Mouse (Mus musculus) hindbrain, embryonic 13.5 days (tissue): Measurements from ENCODE around the gene Amot. TPM values are rescaled to one million over a fixed set of nuclear protein-coding genes. Genes with fewer than 3 reads are reported as not detected.

Experiments
- ATAC-seq: fragments of 200-750 bp; cut with Nextera tagmentation; 2 replicates; pipeline ENCODE4 v1.8.0; 2017; ENCODE audit warnings: moderate TSS enrichment; ENCODE audit not compliant: low FRiP score
- H3K27ac ChIP-seq: fragments of 300-500 bp; sonication (generic); 2 replicates; pipeline ENCODE4 v1.5.1; 2015; ENCODE audit warnings: inconsistent platforms, mild to moderate bottlenecking, moderate library complexity
- H3K27me3 ChIP-seq: fragments of 300-500 bp; sonication (generic); 2 replicates; pipeline ENCODE4 v1.6.1; 2015; ENCODE audit warnings: mild to moderate bottlenecking, inconsistent platforms
- H3K36me3 ChIP-seq: fragments of 300-500 bp; sonication (generic); 2 replicates; pipeline ENCODE4 v1.6.1; 2015; ENCODE audit warnings: mild to moderate bottlenecking, inconsistent platforms
- H3K4me1 ChIP-seq: fragments of 300-500 bp; sonication (generic); replicated peaks from 2 replicates; pipeline ENCODE4 v1.6.1; 2015; ENCODE audit warnings: inconsistent platforms
- H3K4me2 ChIP-seq: fragments of 300-500 bp; sonication (generic); 2 replicates; pipeline ENCODE4 v1.6.1; 2015; ENCODE audit warnings: inconsistent platforms, mild to moderate bottlenecking, moderate library complexity
- H3K4me3 ChIP-seq: fragments of 300-500 bp; sonication (generic); 2 replicates; pipeline ENCODE4 v1.5.1; 2015; ENCODE audit warnings: mild to moderate bottlenecking, inconsistent platforms
- H3K9ac ChIP-seq: fragments of 300-500 bp; sonication (generic); 2 replicates; pipeline ENCODE4 v1.6.1; 2015; ENCODE audit warnings: mild to moderate bottlenecking, inconsistent platforms
- H3K9me3 ChIP-seq: fragments of 300-500 bp; sonication (generic); 2 replicates; pipeline ENCODE4 v1.6.1; 2016; ENCODE audit warnings: inconsistent platforms
- WGBS: fragments of 180-500 bp; shearing (Covaris S2); methylation state at CpG from one replicate; pipeline ENCODE4 v1.1.7; 2015; 5-methylcytosine and 5-hydroxymethylcytosine counted together
- polyA plus RNA-seq: library from polyadenylated mRNA; unstranded; fragments of >200 nt; fragmentation: Nextera tagmentation; extraction: Ambion mirVana; gene quantifications from 2 replicates; pipeline ENCODE4 v1.2.1, GENCODE M21; 2015

Gene Amot
- polyA plus RNA-seq, 1 experiment from 2014 or later: 11.7 TPM

- H3K36me3 ChIP-seq: no peaks in the 10 kb centered on the region
- no peak for ATAC-seq
- H3K4me3 ChIP-seq: no peak overlapping the region
- no peaks in the 10 kb centered on the region for H3K4me1 ChIP-seq
- H3K27me3 ChIP-seq: no peaks in the 10 kb centered on the region
- no peak overlapping the region for H3K4me2 ChIP-seq
- H3K27ac ChIP-seq: no peak overlapping the region
- WGBS: 86% methylated on average over 6 of the region's 6 CpGs
- H3K9me3 ChIP-seq: no peaks in the 10 kb centered on the region
- no peak overlapping the region for H3K9ac ChIP-seq
Measured at GRCm38 (mm10) chrX:145468264-145468663, 36.7 kb downstream of the Amot start.

GRCm38 (mm10) chrX:145463524-145463923 is 41.5 kb downstream of the Amot start:
- no peaks in the 10 kb centered on the region for H3K36me3 ChIP-seq
- ATAC-seq: no peak
- no peaks in the 10 kb centered on the region for H3K27me3 ChIP-seq
- no peaks in the 10 kb centered on the region for H3K4me1 ChIP-seq
- H3K27ac ChIP-seq: no peak overlapping the region
- 85% methylated on average over 2 of the region's 2 CpGs for WGBS
- no peak overlapping the region for H3K4me2 ChIP-seq
- H3K9me3 ChIP-seq: no peaks in the 10 kb centered on the region
- H3K9ac ChIP-seq: no peak overlapping the region
- H3K4me3 ChIP-seq: no peak overlapping the region

DNA sequence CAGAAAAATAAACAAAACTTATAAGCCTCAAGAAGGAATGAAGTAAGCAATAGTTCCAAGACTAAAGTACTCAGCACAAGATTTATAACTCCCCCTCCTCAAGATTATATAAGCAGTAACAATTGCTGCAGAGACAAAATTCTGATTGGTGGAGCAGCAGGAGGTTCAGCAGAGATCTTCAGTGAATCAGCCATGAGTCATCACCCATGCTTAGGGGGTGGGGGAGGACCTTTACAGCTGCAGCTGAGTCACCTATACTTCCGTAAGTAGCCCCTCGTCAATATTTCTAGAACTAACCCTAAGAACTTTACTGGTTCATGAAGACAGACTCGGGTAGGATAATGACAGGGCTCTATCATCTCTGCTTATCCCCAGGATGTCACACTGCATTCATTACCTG is 43.6 kb downstream of the Amot start:
- Histone ChIP-seq H3K9ac (no peak overlapping the region), H3K4me3 (no peak overlapping the region), H3K36me3 (no peaks in the 10 kb centered on the region), H3K9me3 (no peaks in the 10 kb centered on the region), H3K27ac (no peak overlapping the region), H3K27me3 (no peaks in the 10 kb centered on the region), H3K4me2 (no peak overlapping the region), H3K4me1 (no peaks in the 10 kb centered on the region)
- ATAC-seq: no peak
- WGBS: 94% methylated on average over 3 of the region's 3 CpGs

DNA sequence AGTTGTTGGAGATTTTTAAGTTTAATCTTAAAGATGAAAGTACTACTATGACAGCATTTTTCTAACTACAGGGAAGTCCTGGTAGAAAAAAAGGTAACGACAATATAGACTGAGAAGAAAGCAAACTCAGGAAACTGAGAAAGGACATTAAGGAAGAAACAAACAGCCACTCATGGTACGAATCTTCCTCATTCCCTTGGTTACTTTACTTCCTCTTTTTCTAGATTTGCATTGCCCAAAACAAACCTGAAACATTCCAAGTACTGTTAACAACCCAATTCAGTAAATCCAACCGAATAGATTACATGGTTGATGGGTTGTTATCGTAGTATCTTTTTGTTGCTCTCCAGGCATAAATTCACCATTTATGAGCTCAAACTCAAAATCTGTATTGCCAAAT is 48.7 kb downstream of the Amot start:
- Histone ChIP-seq H3K27me3 (no peaks in the 10 kb centered on the region), H3K27ac (no peak overlapping the region), H3K36me3 (peaks cover 3% of the 10 kb centered on the region; the same call in 1 of the 2 replicates), H3K4me2 (no peak overlapping the region), H3K4me3 (no peak overlapping the region), H3K9ac (no peak overlapping the region), H3K9me3 (no peaks in the 10 kb centered on the region), H3K4me1 (no peaks in the 10 kb centered on the region)
- WGBS: 84% methylated on average over 4 of the region's 4 CpGs
- ATAC-seq: no peak

DNA sequence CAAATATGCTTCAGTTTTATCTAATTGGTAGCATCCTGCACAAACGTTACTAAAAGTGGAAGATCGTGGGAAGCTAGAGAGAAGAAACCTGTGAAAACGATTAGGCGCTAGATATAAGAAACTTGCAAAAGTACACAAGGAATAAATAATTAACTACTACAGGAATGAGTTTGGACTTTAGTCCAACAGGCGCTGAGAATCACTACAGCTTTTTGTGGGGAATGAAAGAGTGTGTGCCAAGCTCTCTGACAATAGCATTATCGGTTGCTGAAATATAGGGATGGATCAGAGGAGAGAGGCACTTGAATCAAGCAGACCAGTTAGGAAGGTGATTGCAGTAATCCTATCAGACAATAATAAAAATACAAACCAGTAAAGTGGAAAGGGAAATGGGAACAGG is 49.4 kb downstream of the Amot start:
- WGBS: 88% methylated on average over 6 of the region's 6 CpGs
- Histone ChIP-seq H3K4me3 (no peak overlapping the region), H3K9ac (no peak overlapping the region), H3K9me3 (no peaks in the 10 kb centered on the region), H3K27me3 (no peaks in the 10 kb centered on the region), H3K4me1 (no peaks in the 10 kb centered on the region), H3K4me2 (no peak overlapping the region), H3K27ac (no peak overlapping the region), H3K36me3 (peaks cover 6% of the 10 kb centered on the region)
- ATAC-seq: no peak

DNA sequence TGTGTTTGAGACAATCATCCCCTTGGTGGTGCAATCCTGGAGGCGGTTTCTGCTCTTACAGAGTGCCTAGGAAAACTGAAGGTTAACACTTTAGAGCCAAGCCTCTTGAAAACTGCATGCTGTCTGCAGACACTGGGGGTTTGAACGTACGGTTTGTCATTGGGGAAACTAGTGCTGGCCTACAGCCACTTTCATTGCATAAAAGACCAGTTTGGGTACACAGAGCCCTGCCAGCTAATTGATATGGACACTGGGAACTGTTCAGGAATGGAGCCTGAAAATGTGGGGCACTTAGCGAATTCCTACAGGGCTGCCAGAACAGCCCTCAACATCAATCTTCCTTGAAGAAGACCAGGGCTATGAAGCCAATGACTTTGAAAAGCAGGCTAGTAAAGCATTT is 50.2 kb downstream of the Amot start:
- no peak for ATAC-seq

DNA sequence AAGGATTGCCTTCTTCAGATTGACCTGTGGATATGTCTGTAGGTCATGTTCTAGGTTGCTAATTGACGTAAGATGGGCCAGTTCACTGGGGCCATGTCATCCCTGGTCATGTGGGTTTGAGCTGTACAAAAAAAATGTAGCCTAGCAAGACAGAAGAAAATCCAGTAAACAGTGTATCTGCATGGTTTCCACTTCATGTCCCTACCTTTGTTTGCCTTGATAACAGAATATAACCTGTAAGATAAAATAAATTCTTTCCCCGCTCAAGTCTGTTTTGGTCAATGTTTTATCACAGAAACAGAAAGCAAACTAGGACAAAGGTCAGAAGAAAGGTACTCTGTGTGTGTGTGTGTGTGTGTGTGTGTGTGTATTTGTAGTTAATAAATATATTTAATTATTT is 63.5 kb downstream of the Amot start:
- WGBS: 95% methylated on average over 2 of the region's 2 CpGs
- Histone ChIP-seq H3K9ac (no peak overlapping the region), H3K36me3 (no peaks in the 10 kb centered on the region), H3K9me3 (no peaks in the 10 kb centered on the region), H3K27ac (no peak overlapping the region), H3K4me3 (no peak overlapping the region), H3K27me3 (no peaks in the 10 kb centered on the region), H3K4me2 (no peak overlapping the region), H3K4me1 (no peaks in the 10 kb centered on the region)
- no peak for ATAC-seq

More for the DNA sequence above, 50.2 kb downstream of the Amot start:
- Histone ChIP-seq H3K4me1 (no peaks in the 10 kb centered on the region), H3K4me2 (no peak overlapping the region), H3K4me3 (no peak overlapping the region), H3K27ac (no peak overlapping the region), H3K9me3 (no peaks in the 10 kb centered on the region), H3K27me3 (no peaks in the 10 kb centered on the region), H3K9ac (no peak overlapping the region), H3K36me3 (peaks cover 12% of the 10 kb centered on the region)
- WGBS: 84% methylated on average over 4 of the region's 4 CpGs

GRCm38 (mm10) chrX:145433652-145434051 is 71.3 kb downstream of the Amot start:
- Histone ChIP-seq H3K9ac (no peak overlapping the region), H3K4me2 (no peak overlapping the region), H3K27me3 (no peaks in the 10 kb centered on the region), H3K4me3 (no peak overlapping the region), H3K36me3 (no peaks in the 10 kb centered on the region), H3K4me1 (no peaks in the 10 kb centered on the region), H3K27ac (no peak overlapping the region), H3K9me3 (no peaks in the 10 kb centered on the region)
- WGBS: 70% methylated on average over 4 of the region's 4 CpGs
- no peak for ATAC-seq

DNA sequence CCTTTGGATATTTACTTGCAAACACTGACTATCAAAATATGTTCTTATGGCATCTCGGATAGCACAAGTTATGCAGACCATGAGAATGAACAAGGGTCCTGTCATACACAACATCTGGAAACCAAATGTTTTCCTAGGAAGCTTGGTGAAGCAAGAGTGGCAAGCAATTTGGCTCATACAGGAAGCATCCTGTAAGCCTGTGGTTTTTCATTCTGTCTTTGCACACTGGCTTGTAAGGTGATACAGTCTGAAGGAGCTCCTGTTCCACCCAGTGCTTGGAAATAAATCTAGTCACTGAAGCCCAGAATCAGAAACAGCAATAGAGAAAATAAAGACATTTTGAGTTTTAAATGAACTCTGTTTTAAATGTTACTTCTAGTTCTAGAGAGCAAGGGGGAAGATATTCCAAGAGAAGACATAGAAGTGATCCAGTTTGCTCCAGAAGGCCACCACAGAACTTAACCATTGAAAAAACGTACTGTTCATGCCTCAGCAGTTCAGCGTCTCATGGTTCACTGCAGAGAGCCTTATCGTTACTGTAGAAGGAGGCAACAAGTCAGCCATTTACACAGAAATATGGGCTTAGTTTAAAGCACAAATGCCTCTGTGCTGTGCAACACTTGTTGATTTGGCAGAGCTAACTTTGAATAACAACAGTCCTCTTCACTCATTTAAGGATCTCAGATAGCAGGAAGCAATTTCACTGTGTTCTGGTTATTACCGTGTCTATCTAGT is 74.0 kb downstream of the Amot start:
- Histone ChIP-seq H3K4me1 (no peaks in the 10 kb centered on the region), H3K36me3 (no peaks in the 10 kb centered on the region), H3K9ac (no peak overlapping the region), H3K27ac (no peak overlapping the region), H3K9me3 (no peaks in the 10 kb centered on the region), H3K4me2 (no peak overlapping the region), H3K27me3 (no peaks in the 10 kb centered on the region), H3K4me3 (no peak overlapping the region)
- 81% methylated on average over 5 of the region's 5 CpGs for WGBS
- no peak for ATAC-seq

GRCm38 (mm10) chrX:145428811-145429210 is 76.2 kb downstream of the Amot start:
- Histone ChIP-seq H3K9ac (no peak overlapping the region), H3K4me3 (no peak overlapping the region), H3K4me1 (no peaks in the 10 kb centered on the region), H3K27me3 (no peaks in the 10 kb centered on the region), H3K9me3 (no peaks in the 10 kb centered on the region), H3K36me3 (no peaks in the 10 kb centered on the region), H3K4me2 (no peak overlapping the region), H3K27ac (no peak overlapping the region)
- no peak for ATAC-seq
- WGBS: 78% methylated on average over 1 of the region's 1 CpGs

DNA sequence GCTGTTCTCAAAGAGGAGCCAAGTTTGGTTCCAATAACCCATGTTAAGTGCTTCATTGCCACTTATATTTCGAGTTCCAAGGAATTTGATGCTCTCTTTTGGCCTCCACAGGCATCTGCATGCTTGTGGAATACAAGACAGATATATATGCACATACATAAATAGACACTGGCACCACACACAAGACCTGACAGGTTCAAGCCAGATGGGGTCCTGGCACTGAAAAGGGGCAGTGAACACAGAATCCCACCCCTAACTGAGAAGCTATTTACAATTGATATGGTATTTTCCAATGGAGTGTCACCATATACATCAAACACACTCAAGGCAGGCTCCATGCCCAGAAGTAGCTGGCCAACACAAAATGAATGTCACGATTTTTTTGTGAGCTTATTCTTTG is 81.0 kb downstream of the Amot start:
- H3K36me3 ChIP-seq: no peaks in the 10 kb centered on the region
- no peaks in the 10 kb centered on the region for H3K4me1 ChIP-seq
- 64% methylated on average over 2 of the region's 2 CpGs for WGBS
- ATAC-seq: no peak
- no peak overlapping the region for H3K27ac ChIP-seq
- no peak overlapping the region for H3K9ac ChIP-seq
- no peak overlapping the region for H3K4me3 ChIP-seq
- H3K27me3 ChIP-seq: no peaks in the 10 kb centered on the region
- no peaks in the 10 kb centered on the region for H3K9me3 ChIP-seq
- no peak overlapping the region for H3K4me2 ChIP-seq

GRCm38 (mm10) chrX:145414319-145414718 is 90.7 kb downstream of the Amot start:
- H3K4me1 ChIP-seq: no peaks in the 10 kb centered on the region
- H3K9ac ChIP-seq: no peak overlapping the region
- H3K9me3 ChIP-seq: no peaks in the 10 kb centered on the region
- H3K4me3 ChIP-seq: no peak overlapping the region
- no peak overlapping the region for H3K27ac ChIP-seq
- H3K27me3 ChIP-seq: no peaks in the 10 kb centered on the region
- no peak overlapping the region for H3K4me2 ChIP-seq
- H3K36me3 ChIP-seq: no peaks in the 10 kb centered on the region
- WGBS: 82% methylated on average over 1 of the region's 1 CpGs
- no peak for ATAC-seq

GRCm38 (mm10) chrX:145411425-145411824 is 93.6 kb downstream of the Amot start:
- Histone ChIP-seq H3K4me3 (no peak overlapping the region), H3K27ac (no peak overlapping the region), H3K9me3 (no peaks in the 10 kb centered on the region), H3K27me3 (no peaks in the 10 kb centered on the region), H3K4me2 (no peak overlapping the region), H3K9ac (no peak overlapping the region), H3K4me1 (no peaks in the 10 kb centered on the region), H3K36me3 (no peaks in the 10 kb centered on the region)
- WGBS: 31% methylated on average over 6 of the region's 6 CpGs
- ATAC-seq: no peak
